Mouse (Mus musculus): ENCODE data around the gene Gucy2c. TPM values are rescaled to one million over a fixed set of nuclear protein-coding genes. Genes with fewer than 3 reads are reported as not detected.

The Gucy2c gene
- polyA plus RNA-seq, 2 experiments: 0.06 to 0.11 TPM

- no peak for TF ChIP-seq EP300 (IDR thresholded peaks at IDR 0.05; ENCODE audit: low read depth)
- no peak for TF ChIP-seq CTCF (IDR thresholded peaks at IDR 0.05; ENCODE audit: low read depth)
- Histone ChIP-seq H3K4me2 (ENCODE audit: low read depth) (no peak overlapping the region), H3K4me1 (replicated peaks; ENCODE audit: control insufficient read depth in 2 of 2, insufficient read depth in 2 of 2, low read length in 1 of 2) (no peaks in the 10 kb centered on the region), H3K36me3 (replicated peaks; ENCODE audit: control insufficient read depth, insufficient read depth, low read depth) (no peaks in the 10 kb centered on the region), H3K4me3 (ENCODE audit: insufficient read depth in 1 of 2, low read depth in 2 of 2, low read length in 2 of 2) (no peak overlapping the region), H3K27ac (no peak overlapping the region), H3K9ac (replicated peaks) (no peak overlapping the region), H3K27me3 (ENCODE audit: control insufficient read depth, insufficient read depth, low read length) (peaks cover 17% of the 10 kb centered on the region), H3K9me3 (ENCODE audit: control insufficient read depth, low read length) (no peaks in the 10 kb centered on the region)
- DNase-seq (ENCODE audit: low read depth in 3 of 3, low spot score in 3 of 3): no peak
- 20% methylated on average over 11 of the region's 11 CpGs for WGBS (ENCODE audit: insufficient replicate concordance)
- no peak for ATAC-seq (ENCODE audit: insufficient read depth)
Measured at GRCm38 (mm10) chr6:136662063-136662462, 119.5 kb downstream of the Gucy2c start.

- ATAC-seq (ENCODE audit: insufficient read depth): no peak
- no peak within 1 kb of the TSS for H3K27ac ChIP-seq
- under 1% methylated on average over 19 of the region's 19 CpGs for WGBS (ENCODE audit: insufficient replicate concordance)
Measured at GRCm38 (mm10) chr6:136661706-136662016, 119.9 kb downstream of the Gucy2c start, which contains the start of gene Plbd1. Plbd1 (minus strand) TSS chr6:136661928.

GRCm38 (mm10) chr6:136660831-136661705 lies 120.5 kb downstream of the Gucy2c start:
- 16% methylated on average over 34 of the region's 34 CpGs for WGBS (ENCODE audit: insufficient replicate concordance)
- DNase-seq (ENCODE audit: low read depth in 3 of 3, low spot score in 3 of 3) (no peak), ATAC-seq (ENCODE audit: insufficient read depth) (no peak)
- H3K36me3 ChIP-seq (replicated peaks; ENCODE audit: control insufficient read depth, insufficient read depth, low read depth): no peaks in the 10 kb centered on the region
- TF ChIP-seq EP300 (IDR thresholded peaks at IDR 0.05; ENCODE audit: low read depth) (no peak), CTCF (IDR thresholded peaks at IDR 0.05; ENCODE audit: low read depth) (no peak)
- peak overlapping the region; percentile 49 for H3K4me2 ChIP-seq (ENCODE audit: low read depth)
- no peak overlapping the region for H3K9ac ChIP-seq (replicated peaks)
- peak overlapping the region in 1 of 2 experiments; percentile 32; a peak in 2 of 4 replicates for H3K4me3 ChIP-seq (ENCODE audit: insufficient read depth in 1 of 2, low read depth in 2 of 2, low read length in 2 of 2)
- H3K4me1 ChIP-seq (replicated peaks; ENCODE audit: control insufficient read depth in 2 of 2, insufficient read depth in 2 of 2, low read length in 1 of 2): no peaks in the 10 kb centered on the region
- peaks cover 17% of the 10 kb centered on the region for H3K27me3 ChIP-seq (ENCODE audit: control insufficient read depth, insufficient read depth, low read length)
- no peaks in the 10 kb centered on the region for H3K9me3 ChIP-seq (ENCODE audit: control insufficient read depth, low read length)
- H3K27ac ChIP-seq: no peak overlapping the region

More at GRCm38 (mm10) chr6:136661706-136662016, 119.9 kb downstream of the Gucy2c start, which contains the start of gene Plbd1:
- no peak for TF ChIP-seq CTCF (IDR thresholded peaks at IDR 0.05; ENCODE audit: low read depth)
- H3K36me3 ChIP-seq (replicated peaks; ENCODE audit: control insufficient read depth, insufficient read depth, low read depth): no peaks in the 10 kb centered on the region
- H3K9me3 ChIP-seq (ENCODE audit: control insufficient read depth, low read length): no peaks in the 10 kb centered on the region
- H3K4me2 ChIP-seq (ENCODE audit: low read depth): peak within 1 kb of the TSS; percentile 49
- H3K27me3 ChIP-seq (ENCODE audit: control insufficient read depth, insufficient read depth, low read length): peaks cover 17% of the 10 kb centered on the region
- no peak for DNase-seq (ENCODE audit: low read depth in 3 of 3, low spot score in 3 of 3)
- H3K4me3 ChIP-seq (ENCODE audit: insufficient read depth in 1 of 2, low read depth in 2 of 2, low read length in 2 of 2): peak within 1 kb of the TSS in 1 of 2 experiments; percentile 32; a peak in 2 of 4 replicates
- no peaks in the 10 kb centered on the region for H3K4me1 ChIP-seq (replicated peaks; ENCODE audit: control insufficient read depth in 2 of 2, insufficient read depth in 2 of 2, low read length in 1 of 2)
- no peak within 1 kb of the TSS for H3K9ac ChIP-seq (replicated peaks)

GRCm38 (mm10) chr6:136659226-136659625 lies 122.3 kb downstream of the Gucy2c start:
- H3K9me3 ChIP-seq (ENCODE audit: control insufficient read depth, low read length): no peaks in the 10 kb centered on the region
- H3K4me2 ChIP-seq (ENCODE audit: low read depth): no peak overlapping the region
- DNase-seq (ENCODE audit: low read depth in 3 of 3, low spot score in 3 of 3) (no peak), ATAC-seq (ENCODE audit: insufficient read depth) (no peak)
- no peak overlapping the region for H3K27ac ChIP-seq
- H3K36me3 ChIP-seq (replicated peaks; ENCODE audit: control insufficient read depth, insufficient read depth, low read depth): no peaks in the 10 kb centered on the region
- no peaks in the 10 kb centered on the region for H3K4me1 ChIP-seq (replicated peaks; ENCODE audit: control insufficient read depth in 2 of 2, insufficient read depth in 2 of 2, low read length in 1 of 2)
- TF ChIP-seq EP300 (IDR thresholded peaks at IDR 0.05; ENCODE audit: low read depth): no peak
- no peak for TF ChIP-seq CTCF (IDR thresholded peaks at IDR 0.05; ENCODE audit: low read depth)
- H3K27me3 ChIP-seq (ENCODE audit: control insufficient read depth, insufficient read depth, low read length): peaks cover 17% of the 10 kb centered on the region
- H3K4me3 ChIP-seq (ENCODE audit: insufficient read depth in 1 of 2, low read depth in 2 of 2, low read length in 2 of 2): no peak overlapping the region
- no peak overlapping the region for H3K9ac ChIP-seq (replicated peaks)
- WGBS (ENCODE audit: insufficient replicate concordance): 66% methylated on average over 9 of the region's 9 CpGs

GRCm38 (mm10) chr6:136658303-136658702 lies 123.3 kb downstream of the Gucy2c start:
- DNase-seq (ENCODE audit: low read depth in 3 of 3, low spot score in 3 of 3): no peak
- H3K9ac ChIP-seq (replicated peaks): no peak overlapping the region
- H3K27me3 ChIP-seq (ENCODE audit: control insufficient read depth, insufficient read depth, low read length): peaks cover 17% of the 10 kb centered on the region
- H3K4me1 ChIP-seq (replicated peaks; ENCODE audit: control insufficient read depth in 2 of 2, insufficient read depth in 2 of 2, low read length in 1 of 2): no peaks in the 10 kb centered on the region
- no peaks in the 10 kb centered on the region for H3K36me3 ChIP-seq (replicated peaks; ENCODE audit: control insufficient read depth, insufficient read depth, low read depth)
- no peak overlapping the region for H3K4me2 ChIP-seq (ENCODE audit: low read depth)
- no peak overlapping the region for H3K27ac ChIP-seq
- WGBS (ENCODE audit: insufficient replicate concordance): 72% methylated on average over 4 of the region's 4 CpGs
- TF ChIP-seq EP300 (IDR thresholded peaks at IDR 0.05; ENCODE audit: low read depth): no peak
- TF ChIP-seq CTCF (IDR thresholded peaks at IDR 0.05; ENCODE audit: low read depth): no peak
- H3K9me3 ChIP-seq (ENCODE audit: control insufficient read depth, low read length): no peaks in the 10 kb centered on the region
- H3K4me3 ChIP-seq (ENCODE audit: insufficient read depth in 1 of 2, low read depth in 2 of 2, low read length in 2 of 2): no peak overlapping the region
- ATAC-seq (ENCODE audit: insufficient read depth): no peak

All from liver, embryonic 14.5 days (tissue).